Mouse (Mus musculus) liver, embryonic 16.5 days (tissue): Measurements from ENCODE around the gene Pigp. TPM values are rescaled to one million over a fixed set of nuclear protein-coding genes. Genes with fewer than 3 reads are reported as not detected.
A peak's percentile ranks its signal among the peaks of the same experiment; 100 is the strongest.
"Not testable (repeated sequence)": the region's sequence is repeated elsewhere in the genome, so short reads cannot be mapped to it uniquely, and the experiment has no call there.

Experiments used
- ATAC-seq: fragments of 200-750 bp; cut with Nextera tagmentation; 2 replicates; pipeline ENCODE4 v1.8.0; 2017; ENCODE audit warnings: low read depth, mild to moderate bottlenecking, moderate number of reproducible peaks, moderate library complexity
- H3K27ac ChIP-seq: fragments of 300-500 bp; sonication (generic); 2 replicates; pipeline ENCODE4 v1.5.1; 2014; ENCODE audit warnings: mild to moderate bottlenecking, low read length
- H3K27me3 ChIP-seq: fragments of 300-500 bp; sonication (generic); 2 replicates; pipeline ENCODE4 v1.6.1; 2014; ENCODE audit warnings: low read depth, low read length, mixed read lengths; ENCODE audit not compliant: control insufficient read depth, insufficient read depth
- H3K36me3 ChIP-seq: fragments of 300-500 bp; sonication (generic); 2 replicates; pipeline ENCODE4 v1.6.1; 2014; ENCODE audit warnings: mild to moderate bottlenecking; ENCODE audit not compliant: control insufficient read depth, insufficient read depth
- H3K4me1 ChIP-seq: fragments of 300-500 bp; sonication (generic); 2 replicates; pipeline ENCODE4 v1.6.1; 2014; ENCODE audit warnings: low read depth, low read length, mixed read lengths; ENCODE audit not compliant: control insufficient read depth
- H3K4me2 ChIP-seq: fragments of 300-500 bp; sonication (generic); 2 replicates; pipeline ENCODE4 v1.6.1; 2014; ENCODE audit warnings: low read depth, low read length, mixed read lengths
- H3K4me3 ChIP-seq: fragments of 300-500 bp; sonication (generic); 2 replicates; pipeline ENCODE4 v1.5.1; 2014; ENCODE audit warnings: low read depth, mild to moderate bottlenecking, low read length
- H3K9ac ChIP-seq: fragments of 300-500 bp; sonication (generic); 2 replicates; pipeline ENCODE4 v1.6.1; 2014; ENCODE audit warnings: low read depth, low read length
- H3K9me3 ChIP-seq: fragments of 300-500 bp; sonication (generic); replicated peaks from 2 replicates; pipeline ENCODE4 v1.6.1; 2016; ENCODE audit warnings: low read length; ENCODE audit not compliant: control insufficient read depth
- WGBS: fragments of 180-500 bp; shearing (Covaris S2); extraction: QIAGEN DNeasy Blood & Tissue Kit; methylation state at CpG from one replicate; pipeline ENCODE4 v1.1.7; 2014; ENCODE audit not compliant: insufficient replicate concordance; 5-methylcytosine and 5-hydroxymethylcytosine counted together
- polyA plus RNA-seq: library from polyadenylated mRNA; unstranded; fragments of >200 nt; fragmentation: Nextera tagmentation; extraction: Ambion mirVana; gene quantifications from 2 replicates; pipeline ENCODE4 v1.2.1, GENCODE M21; 2015

The Pigp gene
- polyA plus RNA-seq, 1 experiment from 2014 or later = 47.5 TPM

DNA sequence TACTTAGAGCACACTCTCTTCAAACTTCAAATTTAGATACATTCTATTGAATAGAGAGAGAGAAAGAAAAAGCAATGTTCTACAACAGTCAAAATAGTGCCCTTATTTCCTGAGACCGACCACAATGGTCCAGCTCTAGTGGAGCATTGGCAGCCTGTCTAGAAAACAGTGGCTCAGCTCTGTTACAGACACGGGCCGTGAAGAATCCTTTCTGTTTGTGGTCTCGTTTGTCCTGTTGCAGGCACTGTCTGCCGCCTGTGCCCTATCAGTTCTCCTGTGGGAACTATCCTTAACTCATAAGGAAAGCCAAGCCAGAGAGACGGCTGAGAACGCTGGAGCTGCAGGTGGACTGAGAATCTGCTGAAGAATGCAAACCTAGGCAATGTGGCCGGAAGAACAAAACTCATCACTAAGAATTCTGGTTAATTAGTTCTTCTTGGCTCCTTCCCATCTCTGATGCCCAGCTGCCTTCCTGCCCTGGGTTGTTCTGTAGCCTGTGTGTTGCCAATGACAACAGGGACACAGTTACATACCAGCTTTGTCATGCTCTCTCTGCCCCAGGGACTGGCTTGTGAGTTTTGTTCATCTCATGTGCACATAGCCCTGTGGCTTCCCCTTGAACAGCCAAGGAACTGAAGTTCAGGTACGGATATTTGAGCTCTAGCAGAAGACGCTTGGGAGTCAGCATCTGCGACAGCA is 21.9 kb downstream of the Pigp start:
- H3K4me2 ChIP-seq = no peak overlapping the region
- H3K27ac ChIP-seq = no peak overlapping the region
- no peaks in the 10 kb centered on the region for H3K27me3 ChIP-seq
- 55% methylated on average over 11 of the region's 11 CpGs for WGBS
- no peak overlapping the region for H3K4me3 ChIP-seq
- H3K4me1 ChIP-seq = no peaks in the 10 kb centered on the region
- no peaks in the 10 kb centered on the region for H3K9me3 ChIP-seq
- ATAC-seq = no peak
- no peaks in the 10 kb centered on the region for H3K36me3 ChIP-seq
- no peak overlapping the region for H3K9ac ChIP-seq

DNA sequence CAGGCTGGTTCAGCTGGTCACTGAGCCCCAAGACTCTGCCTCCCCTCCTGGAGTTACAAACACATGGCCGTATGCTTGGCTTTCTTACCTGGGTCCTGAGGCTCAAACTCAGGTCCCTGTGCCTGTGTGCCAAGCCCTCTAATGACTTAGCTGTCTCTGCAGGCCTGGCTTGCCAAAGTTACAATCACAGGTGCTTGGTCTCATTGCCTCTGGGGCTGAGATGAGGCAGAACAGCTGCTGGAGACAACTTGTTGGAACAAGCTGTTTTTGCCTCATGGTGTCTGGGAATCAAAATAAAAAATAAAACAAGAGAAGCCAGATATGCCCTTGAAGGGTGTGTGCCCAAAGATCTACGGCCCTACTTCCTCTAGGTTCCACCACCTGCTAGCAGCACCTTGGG is 22.9 kb downstream of the Pigp start:
- WGBS = 60% methylated on average over 2 of the region's 2 CpGs
- Histone ChIP-seq H3K4me3 (no peak overlapping the region), H3K27ac (no peak overlapping the region), H3K4me2 (no peak overlapping the region), H3K27me3 (no peaks in the 10 kb centered on the region), H3K36me3 (no peaks in the 10 kb centered on the region), H3K9me3 (no peaks in the 10 kb centered on the region), H3K4me1 (no peaks in the 10 kb centered on the region), H3K9ac (no peak overlapping the region)
- no peak for ATAC-seq

DNA sequence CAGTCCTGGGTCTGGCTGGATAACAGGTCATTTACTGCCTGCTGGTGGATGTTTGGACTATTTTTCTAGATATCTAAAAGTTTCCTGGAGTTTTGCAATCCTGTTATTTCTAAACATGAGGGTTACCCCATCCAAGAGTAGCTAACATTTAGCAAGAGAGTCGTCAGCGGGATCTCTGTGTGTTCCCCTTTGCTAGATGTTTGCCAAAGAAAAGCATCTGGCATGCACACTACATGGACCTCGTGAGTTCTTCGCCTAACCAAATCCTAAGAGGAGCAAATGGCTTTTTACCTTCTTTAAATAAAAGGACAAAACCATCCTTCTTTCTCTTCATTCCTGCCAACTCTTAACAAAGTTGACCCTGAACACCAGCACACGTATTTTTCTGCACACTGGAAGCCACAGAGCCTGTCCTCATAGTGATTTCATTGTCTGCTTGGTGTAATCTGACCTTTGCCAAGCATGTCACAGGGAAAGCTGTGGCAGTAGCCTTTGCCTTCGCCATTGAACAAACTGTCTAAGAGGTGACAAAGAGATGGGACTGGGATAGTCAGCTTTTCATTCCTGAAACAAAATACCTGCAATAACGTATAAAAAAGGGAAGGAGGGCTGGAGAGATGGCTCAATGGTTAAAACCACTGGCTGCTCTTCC is 24.4 kb downstream of the Pigp start:
- H3K4me2 ChIP-seq = no peak overlapping the region
- H3K27ac ChIP-seq = peak overlapping the region; percentile 25; the same call in 1 of the 2 replicates
- no peak overlapping the region for H3K4me3 ChIP-seq
- 50% methylated on average over 7 of the region's 7 CpGs for WGBS
- H3K9me3 ChIP-seq = no peaks in the 10 kb centered on the region
- peak; percentile 66 for ATAC-seq
- no peaks in the 10 kb centered on the region for H3K4me1 ChIP-seq
- no peaks in the 10 kb centered on the region for H3K27me3 ChIP-seq
- no peaks in the 10 kb centered on the region for H3K36me3 ChIP-seq
- H3K9ac ChIP-seq = no peak overlapping the region

DNA sequence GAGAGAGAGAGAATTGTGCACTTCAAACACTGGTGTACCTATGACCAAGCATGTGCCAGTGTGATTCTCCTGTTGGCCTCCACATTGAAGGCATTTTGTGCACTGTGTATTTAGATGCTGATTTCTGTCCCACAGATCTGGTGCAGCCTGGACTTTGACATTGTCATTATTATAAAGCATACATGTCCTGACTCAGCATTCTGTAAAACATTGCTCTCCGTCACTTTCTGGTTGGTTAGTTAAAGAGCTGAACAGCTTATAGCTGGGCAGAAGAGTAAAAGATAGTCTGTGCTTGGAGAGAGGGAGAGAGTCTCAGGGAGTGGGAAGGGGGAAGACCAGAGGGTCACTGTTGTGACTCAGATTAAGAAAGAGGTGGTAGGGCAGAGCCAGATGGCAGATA is 25.9 kb downstream of the Pigp start:
- no peaks in the 10 kb centered on the region for H3K4me1 ChIP-seq
- no peaks in the 10 kb centered on the region for H3K27me3 ChIP-seq
- H3K27ac ChIP-seq = no peak overlapping the region
- H3K4me2 ChIP-seq = no peak overlapping the region
- H3K36me3 ChIP-seq = no peaks in the 10 kb centered on the region
- H3K9me3 ChIP-seq = no peaks in the 10 kb centered on the region
- H3K9ac ChIP-seq = no peak overlapping the region
- WGBS = 52% methylated on average over 1 of the region's 1 CpGs
- no peak overlapping the region for H3K4me3 ChIP-seq
- ATAC-seq = no peak

DNA sequence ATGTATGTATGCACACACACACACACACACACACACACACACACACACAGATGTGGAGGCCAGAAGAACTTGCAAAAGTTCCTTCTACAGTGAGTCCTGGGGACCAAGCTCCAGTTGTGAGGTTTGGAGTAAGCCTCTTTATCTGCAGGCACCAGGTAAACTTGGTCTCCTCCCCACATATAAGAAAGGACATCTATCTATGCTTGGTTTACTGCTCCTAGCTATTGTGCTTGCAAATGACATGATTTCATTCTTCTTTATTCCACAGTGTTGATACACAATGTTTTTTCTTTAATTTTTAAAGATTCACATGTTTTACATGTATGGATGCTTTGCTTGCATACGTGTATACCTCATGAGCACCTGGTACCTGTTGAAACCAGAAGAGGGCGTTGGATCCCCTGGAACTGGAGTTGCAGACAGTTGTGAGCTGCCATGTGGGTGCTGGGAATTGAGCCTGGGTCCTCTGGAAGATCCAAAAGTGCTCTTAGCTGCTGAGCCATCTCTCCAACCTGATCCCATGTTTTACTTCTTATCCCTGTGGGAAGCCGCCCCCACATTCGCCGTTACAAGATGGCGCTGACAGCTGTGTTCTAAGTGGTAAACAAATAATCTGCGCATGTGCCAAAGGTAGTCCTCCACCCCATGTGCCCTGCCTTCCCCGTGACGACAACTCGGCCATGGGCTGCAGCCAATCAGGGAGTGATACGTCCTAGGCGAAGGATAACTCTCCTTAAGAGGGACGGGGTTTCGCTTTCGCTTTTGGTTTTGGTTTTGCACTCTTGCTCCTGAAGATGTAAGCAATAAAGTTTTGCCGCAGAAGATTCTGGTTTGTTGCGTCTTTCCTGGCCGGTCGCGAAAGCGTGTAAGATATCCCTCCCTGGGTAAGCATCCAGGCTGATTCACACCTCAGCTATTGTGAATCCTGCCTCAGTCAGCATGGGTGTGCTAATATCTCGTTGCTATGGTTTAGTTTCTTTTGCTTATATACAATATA is 32.2 kb downstream of the Pigp start:
- not testable (repeated sequence) for H3K9ac ChIP-seq, H3K27me3 ChIP-seq, H3K27ac ChIP-seq, H3K36me3 ChIP-seq, H3K4me1 ChIP-seq, H3K4me2 ChIP-seq, H3K9me3 ChIP-seq, H3K4me3 ChIP-seq, ATAC-seq
- WGBS = 80% methylated on average over 18 of the region's 22 CpGs

DNA sequence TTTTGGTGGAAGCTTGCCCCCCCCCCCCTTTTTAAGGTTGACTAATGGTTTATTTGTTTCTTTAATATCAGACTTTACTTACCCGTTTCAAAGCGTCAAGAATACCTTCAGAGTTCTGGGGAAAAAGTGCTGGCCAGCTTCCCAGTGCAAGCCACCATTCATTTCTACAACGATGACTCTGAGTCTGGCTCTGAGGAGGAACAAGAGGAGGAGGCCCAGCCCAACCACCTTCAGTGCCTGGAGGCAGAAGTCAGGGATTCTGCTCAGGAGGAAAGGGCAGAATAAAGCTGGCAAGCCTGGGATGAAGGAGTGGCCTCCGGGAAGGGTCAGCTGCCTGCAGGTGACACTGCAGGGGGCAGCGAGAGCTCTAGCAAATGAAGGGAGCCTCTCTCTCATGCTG is 36.0 kb downstream of the Pigp start:
- ATAC-seq = no peak
- Histone ChIP-seq H3K4me2 (no peak overlapping the region), H3K9me3 (no peaks in the 10 kb centered on the region), H3K9ac (no peak overlapping the region), H3K4me3 (no peak overlapping the region), H3K27me3 (no peaks in the 10 kb centered on the region), H3K4me1 (no peaks in the 10 kb centered on the region), H3K27ac (no peak overlapping the region), H3K36me3 (no peaks in the 10 kb centered on the region)
- 56% methylated on average over 5 of the region's 5 CpGs for WGBS

DNA sequence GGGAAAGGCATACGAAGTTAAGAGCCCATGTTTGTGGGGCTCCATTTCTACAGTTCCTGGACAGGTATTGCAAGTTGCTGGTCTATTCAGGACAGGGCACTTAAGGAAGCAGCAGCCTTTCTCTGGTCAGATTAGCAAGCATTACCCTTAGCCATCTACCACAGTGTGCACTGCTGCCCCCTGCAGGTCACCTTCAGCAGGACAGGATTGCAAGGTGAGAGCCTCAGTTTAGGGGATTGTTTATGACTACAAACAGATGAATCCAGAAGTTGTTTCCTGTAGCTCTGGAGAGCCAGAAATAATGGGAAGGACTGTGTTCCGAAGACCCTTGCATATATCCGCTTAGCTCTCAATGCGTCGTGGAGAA is 39.8 kb downstream of the Pigp start:
- ATAC-seq = no peak
- H3K36me3 ChIP-seq = no peaks in the 10 kb centered on the region
- H3K4me2 ChIP-seq = no peak overlapping the region
- H3K27me3 ChIP-seq = peaks cover 21% of the 10 kb centered on the region
- H3K27ac ChIP-seq = no peak overlapping the region
- 49% methylated on average over 5 of the region's 5 CpGs for WGBS
- no peaks in the 10 kb centered on the region for H3K9me3 ChIP-seq
- peaks cover 12% of the 10 kb centered on the region for H3K4me1 ChIP-seq
- H3K9ac ChIP-seq = no peak overlapping the region
- H3K4me3 ChIP-seq = no peak overlapping the region

DNA sequence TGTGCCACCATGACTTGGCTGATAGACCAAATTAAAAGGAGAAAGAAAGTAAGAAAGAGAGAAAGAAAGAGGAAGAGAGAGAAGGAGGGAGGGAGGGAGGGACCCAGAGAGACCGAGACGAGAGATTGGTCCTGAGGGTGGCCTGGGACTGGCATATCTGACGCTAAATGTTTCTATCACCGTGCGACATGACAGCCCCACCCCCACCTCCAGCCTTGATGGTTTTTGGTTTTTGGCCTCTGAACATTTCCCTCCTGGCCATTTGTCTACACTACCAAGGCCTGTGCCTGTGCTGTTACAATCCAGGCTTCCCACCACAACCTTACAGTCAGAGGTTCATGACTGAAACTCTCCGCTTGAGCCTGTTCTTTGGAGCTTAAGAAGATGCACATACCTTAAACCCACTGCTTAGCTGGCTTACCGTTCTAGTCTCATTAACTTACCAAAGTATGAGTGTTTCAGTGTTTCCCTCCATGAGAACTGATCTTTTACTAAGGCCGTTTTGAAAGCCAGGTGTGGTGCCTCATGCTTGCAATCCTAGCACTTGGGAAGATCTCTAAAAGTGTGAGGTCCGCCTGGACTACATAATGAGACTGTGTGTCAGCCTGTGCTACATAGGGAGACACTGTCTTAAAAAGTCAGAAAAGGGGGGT is 40.3 kb downstream of the Pigp start:
- Histone ChIP-seq H3K9ac (no peak overlapping the region), H3K4me2 (no peak overlapping the region), H3K27me3 (peaks cover 21% of the 10 kb centered on the region), H3K27ac (no peak overlapping the region), H3K4me3 (no peak overlapping the region), H3K36me3 (no peaks in the 10 kb centered on the region), H3K4me1 (peaks cover 12% of the 10 kb centered on the region), H3K9me3 (no peaks in the 10 kb centered on the region)
- WGBS = 63% methylated on average over 9 of the region's 9 CpGs
- ATAC-seq = no peak
